Mouse (Mus musculus): ENCODE measurements around the gene Mrpl12.

Gene Mrpl12

GRCm38 (mm10) chr11:120467736-120468092, 16.7 kb upstream of the Mrpl12 start:
- in situ Hi-C loops (cut with MboI, MseI) = no loop called here

GRCm38 (mm10) chr11:120472052-120472451, 12.4 kb upstream of the Mrpl12 start:
- in situ Hi-C loops (cut with MboI, MseI) = no loop called here

- in situ Hi-C loops (cut with MboI, MseI) = no loop called here
Observed at GRCm38 (mm10) chr11:120483448-120483934, 922 bp upstream of the Mrpl12 start.

DNA sequence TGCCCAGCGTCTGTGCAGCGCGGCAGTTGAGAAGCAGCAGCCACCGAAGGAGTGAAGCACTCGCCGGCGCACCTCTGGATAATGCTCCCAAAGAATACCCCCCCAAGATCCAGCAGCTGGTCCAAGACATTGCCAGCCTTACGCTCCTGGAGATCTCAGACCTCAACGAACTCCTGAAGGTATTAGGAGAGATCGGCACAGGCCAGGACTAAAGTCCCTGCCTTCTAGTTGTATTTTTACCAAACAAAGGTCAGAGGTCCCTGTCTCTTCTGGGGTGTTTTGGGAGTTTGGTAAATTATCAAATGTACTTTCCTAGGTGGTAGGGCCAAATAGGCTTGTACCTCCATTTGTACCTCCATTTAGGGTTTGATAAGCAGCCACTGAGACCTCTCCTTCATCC, 838 bp downstream of the Mrpl12 start:
- in situ Hi-C loops (cut with MboI, MseI) = loop anchor here in 1 of 2 experiments (5.0 kb wide), 1 partner anchor 87 kb away; the partner anchor contains the start of gene P4hb

- in situ Hi-C loops (cut with MboI, MseI) = loop anchor here in 1 of 2 experiments (5.0 kb wide), 1 partner anchor 84 kb away; the partner anchor contains the start of gene P4hb
Observed at GRCm38 (mm10) chr11:120488516-120488915, 4.1 kb downstream of the Mrpl12 start.

GRCm38 (mm10) chr11:120489054-120489761, 4.8 kb downstream of the Mrpl12 start:
- in situ Hi-C loops (cut with MboI, MseI) = loop anchor here in 1 of 2 experiments (5.0 kb wide), 1 partner anchor 83 kb away; the partner anchor contains the start of gene P4hb

DNA sequence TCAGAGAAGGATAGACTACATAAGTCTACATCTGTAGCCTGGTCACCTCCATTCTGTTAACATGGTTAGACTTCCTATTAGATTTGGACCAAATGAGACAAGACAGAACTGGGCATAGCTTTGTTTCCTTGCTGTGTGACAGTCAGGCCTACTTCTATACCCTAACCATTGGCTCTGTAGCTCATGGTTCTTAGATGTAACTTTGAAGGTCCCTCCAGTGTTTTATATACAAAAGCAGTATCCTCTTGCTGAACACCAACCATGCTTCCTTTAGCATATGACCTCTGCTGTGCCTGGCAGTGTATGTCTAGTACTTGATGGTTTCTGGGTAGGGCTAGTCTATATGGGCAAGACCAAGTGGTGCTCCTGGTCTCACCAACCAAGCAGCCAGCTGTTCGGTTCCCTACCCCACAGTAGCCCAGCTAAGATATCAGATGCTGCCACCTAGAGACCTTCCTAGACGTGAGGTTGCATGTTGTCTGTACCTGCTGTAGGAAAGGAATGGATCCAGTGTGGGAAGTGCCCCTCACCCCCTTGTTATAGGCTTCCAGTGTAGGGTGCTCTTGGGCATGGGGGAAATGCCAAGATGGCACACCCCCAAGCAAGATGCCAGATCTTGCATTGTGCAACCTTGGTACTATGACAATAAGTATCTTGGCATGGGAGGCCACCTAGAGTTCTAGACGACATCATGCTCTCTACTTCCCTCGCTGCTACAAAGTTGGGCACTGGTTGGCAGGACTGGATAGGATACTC, 6.1 kb downstream of the Mrpl12 start:
- in situ Hi-C loops (cut with MboI, MseI) = no loop called here

DNA sequence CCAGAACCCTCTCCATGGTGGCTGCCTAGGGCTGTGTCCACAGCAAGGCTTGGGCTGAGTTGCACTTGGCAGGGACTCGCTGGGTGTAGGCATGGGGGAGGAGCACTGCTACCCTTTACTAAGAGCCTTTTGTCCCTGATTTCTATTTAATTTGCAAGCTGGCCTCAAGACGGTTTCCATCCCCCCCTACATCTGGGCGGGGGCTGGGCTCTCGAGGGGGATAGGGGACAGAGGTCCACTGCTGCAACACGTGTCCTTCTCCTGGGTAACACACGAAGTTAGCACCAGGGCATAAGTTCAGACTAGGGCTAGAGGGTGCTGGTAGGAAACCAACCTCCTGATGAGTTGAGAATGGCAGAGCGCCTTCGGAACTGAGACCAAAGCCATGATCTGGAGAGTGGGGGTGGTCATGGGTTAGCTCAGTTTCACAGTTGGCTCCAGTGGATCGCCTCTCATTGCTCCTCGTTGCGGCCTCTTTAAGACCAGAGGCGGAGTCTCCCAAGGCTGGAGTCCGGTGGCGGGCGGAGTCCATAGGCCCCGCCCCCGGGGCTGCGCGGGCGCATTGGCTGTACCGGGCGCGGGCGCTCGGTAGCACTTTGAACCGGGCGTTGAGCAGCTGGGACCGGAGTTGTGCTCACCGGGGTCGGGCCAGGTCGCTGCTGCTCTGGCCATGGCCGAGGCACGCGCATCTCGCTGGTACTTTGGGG, 7.1 kb downstream of the Mrpl12 start, which contains the start of gene Slc25a10:
TSS of gene Slc25a10 (plus strand) at position 524 of the 707 bp plus-strand sequence.
- in situ Hi-C loops (cut with MboI, MseI) = no loop called here

DNA sequence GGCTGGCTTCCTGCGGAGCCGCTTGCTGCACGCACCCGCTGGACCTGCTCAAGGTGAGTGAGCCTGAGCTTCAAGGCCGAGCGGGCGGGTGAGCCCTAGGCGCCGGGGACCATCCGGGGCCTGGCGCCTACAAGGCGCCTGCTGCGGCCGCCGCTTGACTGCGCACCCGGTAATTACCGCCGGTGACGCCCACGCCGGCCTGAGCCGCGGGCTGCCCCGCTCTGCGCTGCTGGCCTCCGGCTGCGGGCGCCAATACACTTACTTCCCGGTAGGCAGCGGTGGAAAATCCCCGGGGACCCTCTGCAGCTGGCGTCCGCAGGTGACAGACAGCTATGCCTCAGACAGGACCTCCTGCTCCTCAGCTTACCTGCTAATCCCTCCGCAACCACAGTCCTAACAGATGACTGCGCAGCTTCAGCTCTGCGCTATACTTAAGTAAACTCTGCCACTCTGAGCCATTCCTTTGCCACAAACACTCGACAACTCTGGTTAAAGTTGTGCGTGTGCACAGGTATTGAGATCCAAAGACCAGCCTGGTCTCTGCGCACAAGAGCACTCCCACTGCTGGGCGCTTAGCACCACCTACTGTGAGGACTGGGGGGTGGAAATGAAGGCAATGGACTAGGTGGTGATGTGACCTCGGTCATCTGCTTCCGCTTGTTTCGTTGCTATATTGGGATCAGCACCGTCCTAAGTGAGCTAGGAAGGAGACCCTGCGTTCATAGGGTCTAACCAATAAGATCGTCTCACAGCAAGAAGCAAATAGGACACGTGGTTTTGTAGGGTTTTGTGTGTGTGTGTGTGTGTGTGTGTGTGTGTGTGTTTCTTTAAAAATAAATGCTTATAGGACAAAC, 7.8 kb downstream of the Mrpl12 start:
- in situ Hi-C loops (cut with MboI, MseI) = no loop called here

DNA sequence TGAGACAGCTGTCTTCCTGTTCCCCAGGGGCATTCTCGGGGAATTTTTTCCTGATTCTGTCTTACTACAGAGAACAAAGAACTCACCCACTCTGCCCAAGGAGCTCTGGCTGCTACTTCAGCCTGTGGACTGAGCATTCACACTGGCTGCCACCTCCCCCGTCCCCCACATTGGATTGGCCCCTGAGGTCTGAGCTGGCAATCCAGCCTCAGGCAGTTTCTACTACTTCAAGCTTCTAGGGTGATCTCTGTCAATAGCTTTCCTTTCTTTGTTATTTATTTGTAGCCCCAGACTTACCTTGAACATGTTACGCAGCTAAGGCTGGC, 8.4 kb downstream of the Mrpl12 start:
- in situ Hi-C loops (cut with MboI, MseI) = no loop called here

- in situ Hi-C loops (cut with MboI, MseI) = no loop called here
Observed at GRCm38 (mm10) chr11:120493351-120493750, 8.9 kb downstream of the Mrpl12 start.

- in situ Hi-C loops (cut with MboI, MseI) = no loop called here
Observed at GRCm38 (mm10) chr11:120493911-120494310, 9.5 kb downstream of the Mrpl12 start.

DNA sequence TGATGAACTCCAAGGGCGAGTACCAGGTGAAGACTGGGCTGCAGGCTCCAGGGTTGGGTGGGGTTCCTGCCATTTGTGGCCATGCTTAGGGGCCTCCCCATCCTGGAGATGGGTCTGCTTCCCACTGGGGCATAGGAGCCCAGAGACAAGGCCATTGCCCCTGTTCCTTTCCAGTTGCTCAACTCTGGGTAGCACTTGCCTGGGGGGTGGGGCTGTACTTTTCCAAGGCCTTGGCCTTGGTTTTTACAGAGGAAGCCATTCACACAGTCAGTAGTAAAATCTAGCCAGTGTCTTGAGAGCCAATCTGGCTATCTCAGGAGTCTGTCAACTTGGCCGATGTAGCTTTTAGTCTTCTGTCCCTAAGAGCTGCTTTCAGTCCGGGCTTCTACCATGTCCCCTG, 13.0 kb downstream of the Mrpl12 start:
- in situ Hi-C loops (cut with MboI, MseI) = no loop called here

GRCm38 (mm10) chr11:120498226-120498625, 13.8 kb downstream of the Mrpl12 start:
- in situ Hi-C loops (cut with MboI, MseI) = no loop called here

GRCm38 (mm10) chr11:120498891-120499290, 14.5 kb downstream of the Mrpl12 start:
- in situ Hi-C loops (cut with MboI, MseI) = no loop called here

- in situ Hi-C loops (cut with MboI, MseI) = no loop called here
Observed at GRCm38 (mm10) chr11:120499894-120500293, 15.5 kb downstream of the Mrpl12 start.

GRCm38 (mm10) chr11:120500357-120500756, 15.9 kb downstream of the Mrpl12 start:
- in situ Hi-C loops (cut with MboI, MseI) = no loop called here

DNA sequence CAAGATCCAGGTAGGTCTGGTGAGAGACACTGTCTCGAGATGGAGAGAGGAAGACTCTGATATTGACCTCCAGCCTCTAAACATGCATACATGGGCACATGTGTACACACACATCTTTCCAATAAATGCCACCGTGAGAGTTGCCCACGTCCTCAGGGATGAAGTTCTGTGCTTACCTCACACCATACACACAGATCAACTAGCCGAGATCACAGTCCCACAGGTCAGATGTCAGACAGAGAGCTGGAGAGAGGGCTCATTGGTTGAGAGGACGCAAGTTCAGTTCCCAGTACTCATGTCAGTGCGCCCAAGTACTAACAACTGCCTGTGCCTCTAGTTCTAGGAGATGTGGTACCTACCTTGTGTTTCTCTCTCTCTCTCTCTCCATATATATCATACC, 16.6 kb downstream of the Mrpl12 start:
- in situ Hi-C loops (cut with MboI, MseI) = no loop called here

DNA sequence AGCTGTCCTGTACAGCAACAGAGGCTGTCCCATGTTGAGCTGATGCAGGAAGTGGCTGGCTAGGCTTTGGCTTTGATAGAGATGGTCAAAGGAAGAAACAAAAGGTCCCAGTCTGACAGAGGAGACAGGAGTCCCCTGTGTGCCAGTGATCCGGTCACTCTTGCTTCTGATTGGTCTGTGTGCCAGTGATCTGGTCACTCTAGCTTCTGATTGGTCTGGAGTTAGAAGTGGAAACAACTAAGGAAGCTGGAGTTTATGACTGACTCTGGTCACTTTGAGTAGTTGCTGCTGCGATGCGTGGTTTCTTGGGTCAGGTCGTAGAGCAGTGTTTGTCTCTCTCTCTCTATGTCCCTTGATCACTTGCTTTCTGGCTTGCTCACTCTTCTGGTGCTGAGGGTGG, 17.3 kb downstream of the Mrpl12 start:
- in situ Hi-C loops (cut with MboI, MseI) = no loop called here

DNA sequence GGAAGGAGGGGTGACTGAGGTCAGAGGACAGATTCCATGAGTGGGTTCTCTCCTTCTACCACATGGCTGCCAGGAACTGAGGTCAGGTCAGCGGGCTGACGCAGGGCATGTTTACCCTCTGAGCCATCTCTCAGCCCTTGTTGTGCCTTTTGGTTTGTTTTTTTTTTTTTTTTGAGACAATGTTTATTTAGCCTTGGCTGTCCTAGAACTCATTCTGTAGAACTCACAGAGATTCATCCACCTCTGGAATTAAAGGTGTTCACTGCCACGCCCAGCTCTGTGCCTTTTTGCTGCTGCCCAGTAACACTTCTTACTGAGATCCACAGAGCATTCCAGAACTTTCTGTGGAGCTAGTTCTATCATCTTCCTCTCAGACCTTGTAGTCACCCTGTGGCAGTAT, 21.2 kb downstream of the Mrpl12 start:
- in situ Hi-C loops (cut with MboI, MseI) = no loop called here

GRCm38 (mm10) chr11:120506899-120507298, 22.5 kb downstream of the Mrpl12 start:
- in situ Hi-C loops (cut with MboI, MseI) = no loop called here

Measured in T-helper 17 cell (primary cell).